Mouse (Mus musculus) cerebellum, postnatal 10 days (tissue): Measurements from ENCODE around the gene Adam1a.
"Not testable (repeated sequence)": the region's sequence is repeated elsewhere in the genome, so short reads cannot be mapped to it uniquely, and the experiment has no call there.

Experiments
- DNase-seq, 2 experiments: peaks; one replicate each; pipeline ENCODE4 v3.0.0; 2021; ENCODE audit warnings: mixed read lengths in 2 of 2

Gene Adam1a

GRCm38 (mm10) chr5:121562436-121562835, 17.2 kb upstream of the Adam1a start:
- no peak for DNase-seq

GRCm38 (mm10) chr5:121549196-121549595, 3.9 kb upstream of the Adam1a start:
- DNase-seq, result peak; percentile 28 to 34

GRCm38 (mm10) chr5:121547084-121547483, 1.8 kb upstream of the Adam1a start:
- no peak for DNase-seq

- DNase-seq, result peak; percentile 68 to 70
Observed at GRCm38 (mm10) chr5:121546530-121546895, 1.2 kb upstream of the Adam1a start.

GRCm38 (mm10) chr5:121545793-121546529, 679 bp upstream of the Adam1a start, which contains the start of gene Mapkapk5:
TSS of gene Mapkapk5 (minus strand) at chr5:121545905.
- peak; percentile 99 for DNase-seq

GRCm38 (mm10) chr5:121543370-121543769, 1.9 kb downstream of the Adam1a start:
- no peak for DNase-seq

- no peak for DNase-seq
Observed at GRCm38 (mm10) chr5:121541235-121541634, 4.0 kb downstream of the Adam1a start.

- DNase-seq, result no peak
Observed at GRCm38 (mm10) chr5:121540066-121540465, 5.2 kb downstream of the Adam1a start.

- no peak for DNase-seq
Observed at GRCm38 (mm10) chr5:121537588-121537987, 7.7 kb downstream of the Adam1a start.

GRCm38 (mm10) chr5:121536921-121537555, 8.2 kb downstream of the Adam1a start:
- no peak for DNase-seq

- DNase-seq, result no peak
Observed at GRCm38 (mm10) chr5:121535116-121535515, 10.2 kb downstream of the Adam1a start.

GRCm38 (mm10) chr5:121534521-121534920, 10.8 kb downstream of the Adam1a start:
- DNase-seq, result peak; percentile 35 to 66

- no peak for DNase-seq
Observed at GRCm38 (mm10) chr5:121526961-121527360, 18.3 kb downstream of the Adam1a start.

- no peak for DNase-seq
Observed at GRCm38 (mm10) chr5:121526526-121526925, 18.8 kb downstream of the Adam1a start.

GRCm38 (mm10) chr5:121525774-121526450, 19.4 kb downstream of the Adam1a start:
- no peak for DNase-seq

- DNase-seq, result not testable (repeated sequence)
Observed at GRCm38 (mm10) chr5:121519758-121520157, 25.5 kb downstream of the Adam1a start.

GRCm38 (mm10) chr5:121518983-121519382, 26.3 kb downstream of the Adam1a start:
- DNase-seq, result no peak

- no peak for DNase-seq
Observed at GRCm38 (mm10) chr5:121510009-121510408, 35.3 kb downstream of the Adam1a start.

GRCm38 (mm10) chr5:121506846-121507245, 38.4 kb downstream of the Adam1a start:
- no peak for DNase-seq

- DNase-seq, result no peak
Observed at GRCm38 (mm10) chr5:121503231-121503630, 42.1 kb downstream of the Adam1a start, which contains the start of gene Adam1b. TSS of gene Adam1b (minus strand) at chr5:121503435.

GRCm38 (mm10) chr5:121501424-121501996, 43.8 kb downstream of the Adam1a start:
- not testable (repeated sequence) for DNase-seq

GRCm38 (mm10) chr5:121500719-121501118, 44.6 kb downstream of the Adam1a start:
- DNase-seq, result no peak

- no peak for DNase-seq
Observed at GRCm38 (mm10) chr5:121493305-121493704, 52.0 kb downstream of the Adam1a start.
